Mouse (Mus musculus) MN1 (cell line): ENCODE data around the gene Gm17617.
"Not testable (repeated sequence)": the region's sequence is repeated elsewhere in the genome, so short reads cannot be mapped to it uniquely, and the experiment has no call there.

Experiments
- DNase-seq: peaks from one replicate; pipeline ENCODE4 v3.0.0-alpha.2; 2016; ENCODE audit warnings: low spot score

The Gm17617 gene

GRCm38 (mm10) chr13:55124903-55125302 is 8.4 kb downstream of the Gm17617 start:
- DNase-seq: no peak

DNA sequence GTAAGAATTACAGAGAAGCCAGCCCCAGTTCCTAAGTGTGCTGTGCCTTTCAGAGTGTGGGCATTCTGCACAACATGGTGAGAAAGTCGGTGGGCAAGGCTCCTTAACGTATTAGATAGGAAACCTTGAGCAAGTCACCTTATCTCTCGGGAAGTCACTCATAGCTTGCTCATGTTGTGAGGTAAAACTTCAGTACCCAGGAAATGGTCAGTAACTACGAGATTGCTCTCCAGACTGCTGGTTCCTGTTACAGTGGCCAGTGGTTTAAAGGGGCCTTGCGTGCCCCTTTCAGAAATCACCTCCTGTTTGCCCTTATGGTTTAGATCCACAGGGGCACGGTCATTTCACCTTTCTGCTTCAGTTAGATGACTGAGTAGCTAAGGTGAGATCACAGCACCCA is 19.0 kb downstream of the Gm17617 start:
- DNase-seq: no peak

DNA sequence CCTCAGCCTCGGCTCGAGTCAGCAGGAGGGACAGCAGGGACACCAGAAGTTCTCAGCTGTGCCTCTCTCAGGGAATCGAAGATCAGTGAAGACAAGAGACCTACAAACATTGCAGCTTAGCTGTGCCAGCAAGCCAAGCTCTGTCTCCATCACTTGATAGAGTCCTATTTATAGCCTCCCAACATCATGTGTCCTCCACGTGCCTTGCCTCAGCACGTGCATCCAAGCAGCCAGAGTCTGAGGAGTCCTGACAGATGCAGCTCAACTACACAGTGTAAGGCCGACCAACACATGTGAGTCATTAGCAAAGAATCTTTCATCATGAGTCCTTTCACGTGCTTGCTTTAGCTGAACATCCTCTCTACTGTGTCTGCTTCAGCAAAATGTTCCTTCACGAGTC is 25.7 kb downstream of the Gm17617 start:
- peak; percentile 21 for DNase-seq

DNA sequence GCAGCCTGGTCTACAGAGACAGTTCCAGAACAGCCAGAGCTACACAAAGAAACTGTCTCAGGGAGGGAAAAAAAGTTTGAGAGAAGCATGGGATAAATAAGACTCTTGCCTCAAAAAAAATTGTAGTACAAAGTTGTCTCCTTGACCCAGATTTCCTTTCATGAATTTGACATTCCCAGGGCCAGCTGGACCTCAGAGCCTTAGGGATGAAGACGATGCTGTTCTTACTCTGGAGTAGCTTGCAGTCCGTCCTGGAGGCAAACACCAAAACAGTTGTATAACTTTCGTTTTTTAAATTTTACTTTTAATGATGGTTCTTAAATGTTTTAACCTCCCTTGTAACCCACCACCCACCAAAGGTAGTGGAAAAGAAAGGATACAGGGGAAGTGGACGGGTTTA is 26.2 kb downstream of the Gm17617 start:
- no peak for DNase-seq

- peak; percentile 48 for DNase-seq
Observed at GRCm38 (mm10) chr13:55105953-55106691, 27.2 kb downstream of the Gm17617 start.

- DNase-seq: peak; percentile 97
Observed at GRCm38 (mm10) chr13:55105045-55105952, 28.0 kb downstream of the Gm17617 start, which contains the start of gene Zfp346. Zfp346 (plus strand) TSS chr13:55105311.

- no peak for DNase-seq
Observed at GRCm38 (mm10) chr13:55103351-55103750, 30.0 kb downstream of the Gm17617 start.

GRCm38 (mm10) chr13:55102366-55102765 is 31.0 kb downstream of the Gm17617 start:
- DNase-seq: no peak

GRCm38 (mm10) chr13:55101627-55102026 is 31.7 kb downstream of the Gm17617 start:
- no peak for DNase-seq

DNA sequence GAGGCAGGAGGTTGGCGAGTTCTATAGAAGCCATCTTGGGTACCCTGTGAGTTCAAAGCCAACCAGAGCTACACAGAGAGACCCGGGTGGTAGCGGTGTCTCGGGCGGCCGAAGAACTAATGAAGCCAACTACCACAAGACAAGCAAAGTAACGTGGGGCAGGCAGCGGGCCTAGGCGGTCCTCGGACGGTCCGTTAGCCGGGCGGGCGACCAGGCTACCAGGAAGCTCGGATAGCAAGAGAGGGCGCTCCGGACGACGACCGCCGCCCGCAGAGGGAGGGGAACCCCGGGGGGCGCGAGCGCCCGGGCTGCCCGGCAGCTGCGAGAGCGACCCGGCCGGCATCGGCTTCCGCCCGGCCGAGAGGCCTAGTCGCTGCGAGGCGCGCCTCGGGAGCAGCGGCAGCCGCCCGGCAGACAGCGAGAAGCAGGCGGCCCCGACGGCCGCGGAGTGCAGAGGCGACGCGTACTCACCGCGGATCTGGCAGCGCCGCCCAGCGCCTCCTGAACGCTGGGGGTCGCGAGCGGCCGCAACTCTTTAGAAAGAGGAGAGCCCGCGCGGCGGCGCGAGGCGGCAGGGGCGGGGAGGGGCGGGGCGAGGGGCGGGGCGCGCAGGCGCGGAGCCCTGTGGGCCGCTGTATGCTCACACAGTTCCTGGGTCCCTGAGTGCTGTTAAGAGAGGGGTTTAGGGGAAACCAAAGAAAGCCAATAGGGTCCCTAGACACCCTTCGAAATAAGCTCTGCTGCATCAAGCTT is 33.4 kb downstream of the Gm17617 start, which contains the start of gene Uimc1:
TSS of gene Uimc1 (minus strand) at position 575 of the 753 bp plus-strand sequence.
- DNase-seq: peak; percentile 92

DNA sequence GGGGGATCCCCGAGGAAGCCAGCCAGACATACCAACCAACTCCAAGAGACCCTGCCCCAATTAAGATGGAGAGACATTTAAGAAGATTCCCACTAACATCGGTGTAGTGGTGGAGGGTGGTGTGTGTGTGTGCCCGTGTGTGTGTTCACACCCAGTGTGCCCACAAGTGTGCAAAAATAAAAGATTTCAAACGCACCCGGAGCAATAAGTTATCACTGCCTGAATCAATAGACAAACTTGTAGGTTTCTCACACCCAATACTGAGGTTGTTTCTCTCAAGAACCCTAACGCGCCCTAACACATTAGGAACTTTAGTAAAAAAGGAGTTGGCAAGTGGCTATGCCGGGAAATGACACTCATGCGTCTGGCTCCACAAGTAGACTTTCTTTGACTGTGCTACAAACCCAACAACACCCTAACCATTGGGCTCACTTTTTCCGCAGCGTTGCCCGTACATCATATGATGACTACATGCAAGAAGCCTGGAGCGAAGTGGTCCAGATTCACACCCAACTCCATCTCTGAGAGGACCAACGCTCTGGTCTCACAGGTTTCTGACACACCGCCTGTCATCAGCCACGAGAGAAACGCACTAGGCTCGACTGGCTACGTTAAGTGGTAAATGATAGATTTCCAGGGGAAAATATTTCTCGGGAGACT is 34.2 kb downstream of the Gm17617 start:
- peak; percentile 65 for DNase-seq

GRCm38 (mm10) chr13:55097841-55098240 is 35.5 kb downstream of the Gm17617 start:
- not testable (repeated sequence) for DNase-seq

- DNase-seq: no peak
Observed at GRCm38 (mm10) chr13:55092588-55092987, 40.8 kb downstream of the Gm17617 start.
